Mouse (Mus musculus) right cerebral cortex, postnatal 10 days (tissue): ENCODE data around the gene Akap5.

ENCODE experiments used
- DNase-seq, 2 experiments: peaks; one replicate each; pipeline ENCODE4 v3.0.0; 2021; ENCODE audit warnings: low spot score in 2 of 2

The Akap5 gene

GRCm38 (mm10) chr12:76310633-76311032, 14.1 kb upstream of the Akap5 start:
- DNase-seq: no peak

- no peak for DNase-seq
Observed at GRCm38 (mm10) chr12:76311227-76311626, 13.5 kb upstream of the Akap5 start.

- no peak for DNase-seq
Observed at GRCm38 (mm10) chr12:76311951-76312350, 12.7 kb upstream of the Akap5 start.

GRCm38 (mm10) chr12:76318282-76319212, 6.1 kb upstream of the Akap5 start:
- no peak for DNase-seq

- DNase-seq: peak; percentile 55 to 65
Observed at GRCm38 (mm10) chr12:76326437-76327220, 1.9 kb downstream of the Akap5 start.

GRCm38 (mm10) chr12:76328567-76329354, 4.1 kb downstream of the Akap5 start:
- DNase-seq: no peak

GRCm38 (mm10) chr12:76333688-76334087, 9.0 kb downstream of the Akap5 start:
- DNase-seq: no peak

- no peak for DNase-seq
Observed at GRCm38 (mm10) chr12:76335641-76336040, 10.9 kb downstream of the Akap5 start.

GRCm38 (mm10) chr12:76336111-76336965, 11.6 kb downstream of the Akap5 start:
- DNase-seq: no peak

GRCm38 (mm10) chr12:76341080-76341479, 16.4 kb downstream of the Akap5 start:
- DNase-seq: peak; percentile 64 to 74

- DNase-seq: no peak
Observed at GRCm38 (mm10) chr12:76345759-76346455, 21.2 kb downstream of the Akap5 start.

- no peak for DNase-seq
Observed at GRCm38 (mm10) chr12:76349680-76350220, 25.1 kb downstream of the Akap5 start.

GRCm38 (mm10) chr12:76360868-76361267, 36.2 kb downstream of the Akap5 start:
- no peak for DNase-seq

GRCm38 (mm10) chr12:76361405-76362302, 37.0 kb downstream of the Akap5 start:
- DNase-seq: no peak

GRCm38 (mm10) chr12:76362303-76362676, 37.6 kb downstream of the Akap5 start:
- no peak for DNase-seq

GRCm38 (mm10) chr12:76366276-76366675, 41.6 kb downstream of the Akap5 start:
- DNase-seq: no peak

- peak; percentile 35 to 56 for DNase-seq
Observed at GRCm38 (mm10) chr12:76367096-76367995, 42.7 kb downstream of the Akap5 start.
